Mouse (Mus musculus) liver, embryonic 14.5 days (tissue): Measurements from ENCODE around the gene Exosc5. TPM values are rescaled to one million over a fixed set of nuclear protein-coding genes. Genes with fewer than 3 reads are reported as not detected.

Experiments used
- ATAC-seq: fragments of 200-750 bp; cut with Nextera tagmentation; 2 replicates; pipeline ENCODE4 v1.8.0; 2017; ENCODE audit warnings: moderate number of reproducible peaks, mild to moderate bottlenecking, moderate library complexity; ENCODE audit not compliant: insufficient read depth
- DNase-seq, 3 experiments: peaks; one replicate each; pipeline ENCODE4 v3.0.0-alpha.2; 2012 to 2013; ENCODE audit warnings: low read depth in 3 of 3, low spot score in 3 of 3
- H3K27ac ChIP-seq: fragments of 300-500 bp; sonication (generic); 2 replicates; pipeline ENCODE4 v1.5.1; 2014; ENCODE audit warnings: moderate library complexity, mild to moderate bottlenecking, control low read depth, inconsistent platforms
- H3K27me3 ChIP-seq: fragments of 300-500 bp; sonication (generic); 2 replicates; pipeline ENCODE4 v1.6.1; 2014; ENCODE audit warnings: mild to moderate bottlenecking, low read length, moderate library complexity; ENCODE audit not compliant: control insufficient read depth, insufficient read depth
- H3K36me3 ChIP-seq: fragments of 300-500 bp; sonication (generic); replicated peaks from 2 replicates; pipeline ENCODE4 v1.6.1; 2014; ENCODE audit warnings: low read depth; ENCODE audit not compliant: control insufficient read depth, insufficient read depth
- H3K4me1 ChIP-seq, 2 experiments: fragments of 200-500 bp in 1 of 2; fragments of 300-500 bp in 1 of 2; sonication (generic) in 1 of 2; replicated peaks; 2 replicates each; pipeline ENCODE4 v1.6.1; 2012 to 2014; ENCODE audit warnings: antibody characterized with exemption in 1 of 2, inconsistent platforms in 1 of 2, low read length in 1 of 2; ENCODE audit not compliant: control insufficient read depth in 2 of 2, insufficient read depth in 2 of 2
- H3K4me2 ChIP-seq: fragments of 300-500 bp; sonication (generic); 2 replicates; pipeline ENCODE4 v1.6.1; 2014; ENCODE audit warnings: low read depth, mild to moderate bottlenecking, control low read depth, moderate library complexity
- H3K4me3 ChIP-seq, 2 experiments: fragments of 200-500 bp in 1 of 2; fragments of 300-500 bp in 1 of 2; sonication (generic) in 1 of 2; 2 replicates each; pipeline ENCODE4 v1.5.1; 2012 to 2014; ENCODE audit warnings: low read depth in 2 of 2, low read length in 2 of 2, mild to moderate bottlenecking in 2 of 2, control low read depth in 1 of 2, inconsistent platforms in 1 of 2, moderate library complexity in 1 of 2; ENCODE audit not compliant: insufficient read depth in 1 of 2
- H3K9ac ChIP-seq: fragments of 300-500 bp; sonication (generic); replicated peaks from 2 replicates; pipeline ENCODE4 v1.6.1; 2014; ENCODE audit warnings: mild to moderate bottlenecking, control low read depth, moderate library complexity
- H3K9me3 ChIP-seq: fragments of 300-500 bp; sonication (generic); 2 replicates; pipeline ENCODE4 v1.6.1; 2016; ENCODE audit warnings: low read length, mixed read lengths; ENCODE audit not compliant: control insufficient read depth
- CTCF ChIP-seq: IDR thresholded peaks from 2 replicates; pipeline ENCODE4 v1.5.1; 2016; ENCODE audit warnings: antibody characterized with exemption, low read depth, control low read depth
- EP300 ChIP-seq: IDR thresholded peaks from 2 replicates; pipeline ENCODE4 v1.6.1; 2016; ENCODE audit warnings: antibody characterized with exemption, low read depth
- WGBS: fragments of 180-500 bp; shearing (Covaris S2); extraction: QIAGEN DNeasy Blood & Tissue Kit; methylation state at CpG from one replicate; pipeline ENCODE4 v1.1.7; 2014; ENCODE audit not compliant: insufficient replicate concordance; 5-methylcytosine and 5-hydroxymethylcytosine counted together
- polyA plus RNA-seq, 2 experiments: library from polyadenylated mRNA; depleted of rRNA in 1 of 2; stranded (reverse) in 1 of 2; unstranded in 1 of 2; fragments of >200 nt; fragmentation: Nextera tagmentation in 1 of 2; extraction: Ambion mirVana in 1 of 2; gene quantifications; 2 replicates each; pipeline versions ENCODE4 v1.2.1 to v1.2.3; 2012 to 2014

The Exosc5 gene
- polyA plus RNA-seq, 2 experiments = 33.7 to 48.1 TPM

GRCm38 (mm10) chr7:25674719-25675300 is 15.8 kb downstream of the Exosc5 start, which contains the start of gene Tmem91:
Tmem91 (minus strand) TSS chr7:25675166.
- ATAC-seq = no peak
- Histone ChIP-seq H3K27me3 (peaks cover 21% of the 10 kb centered on the region), H3K27ac (no peak within 1 kb of the TSS), H3K4me2 (peak within 1 kb of the TSS; percentile 66), H3K4me1 (peaks cover under 1 to 7% of the 10 kb centered on the region in 2 experiments), H3K9ac (no peak within 1 kb of the TSS), H3K9me3 (no peaks in the 10 kb centered on the region), H3K36me3 (no peaks in the 10 kb centered on the region), H3K4me3 (peak within 1 kb of the TSS in 1 of 2 experiments; percentile 37; a peak in 2 of 4 replicates)
- 2% methylated on average over 29 of the region's 29 CpGs for WGBS
- TF ChIP-seq CTCF (no peak), EP300 (no peak)
- DNase-seq = no peak

GRCm38 (mm10) chr7:25675405-25675804 is 16.4 kb downstream of the Exosc5 start:
- Histone ChIP-seq H3K4me2 (no peak overlapping the region; the same call in 1 of the 2 replicates), H3K27me3 (peaks cover 21% of the 10 kb centered on the region), H3K9me3 (no peaks in the 10 kb centered on the region), H3K9ac (no peak overlapping the region), H3K4me1 (peaks cover 6 to 11% of the 10 kb centered on the region in 2 experiments), H3K27ac (no peak overlapping the region), H3K36me3 (no peaks in the 10 kb centered on the region), H3K4me3 (no peak overlapping the region)
- ATAC-seq (no peak), DNase-seq (no peak)
- 60% methylated on average over 6 of the region's 6 CpGs for WGBS
- TF ChIP-seq CTCF (no peak), EP300 (no peak)

GRCm38 (mm10) chr7:25676085-25676781 is 17.3 kb downstream of the Exosc5 start:
- 70% methylated on average over 15 of the region's 15 CpGs for whole genome bisulfite sequencing
- TF ChIP-seq EP300 = no peak
- no peak for TF ChIP-seq CTCF
- DNase-seq = no peak

DNA sequence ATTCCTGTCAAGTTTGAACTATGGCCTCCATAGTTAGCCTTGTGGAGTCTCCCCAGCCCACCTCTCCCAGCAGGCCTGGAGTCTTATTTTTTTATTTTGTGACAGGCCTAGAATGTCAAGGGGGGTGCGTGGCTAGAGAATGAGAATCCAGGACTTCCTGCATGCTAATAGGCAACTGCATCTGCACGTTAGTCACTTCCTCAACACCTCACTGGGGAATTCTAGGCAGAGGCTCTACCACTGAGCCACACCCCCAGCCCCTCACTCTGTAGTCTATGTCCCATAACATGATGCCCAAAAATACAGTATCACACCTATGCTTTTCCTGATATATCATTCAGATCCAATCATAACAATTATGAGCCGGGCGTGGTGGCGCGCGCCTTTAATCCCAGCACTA is 18.0 kb downstream of the Exosc5 start:
- Histone ChIP-seq H3K4me2 (no peak overlapping the region), H3K4me1 (peaks cover 15 to 20% of the 10 kb centered on the region in 2 experiments), H3K9ac (no peak overlapping the region), H3K4me3 (no peak overlapping the region), H3K27me3 (peaks cover 21% of the 10 kb centered on the region), H3K27ac (no peak overlapping the region), H3K9me3 (no peaks in the 10 kb centered on the region), H3K36me3 (no peaks in the 10 kb centered on the region)
- WGBS = 82% methylated on average over 7 of the region's 7 CpGs
- TF ChIP-seq CTCF = no peak
- no peak for TF ChIP-seq EP300
- no peak for ATAC-seq
- DNase-seq = no peak

More at GRCm38 (mm10) chr7:25676085-25676781, 17.3 kb downstream of the Exosc5 start:
- ATAC-seq = no peak
- no peak overlapping the region for H3K4me2 ChIP-seq
- peaks cover 8 to 14% of the 10 kb centered on the region in 2 experiments for H3K4me1 ChIP-seq
- no peak overlapping the region for H3K9ac ChIP-seq
- no peak overlapping the region for H3K4me3 ChIP-seq
- H3K27me3 ChIP-seq = peaks cover 21% of the 10 kb centered on the region
- no peak overlapping the region for H3K27ac ChIP-seq
- H3K9me3 ChIP-seq = no peaks in the 10 kb centered on the region
- H3K36me3 ChIP-seq = no peaks in the 10 kb centered on the region

- TF ChIP-seq CTCF (peak; percentile 52), EP300 (no peak)
- H3K9me3 ChIP-seq = no peaks in the 10 kb centered on the region
- ATAC-seq = no peak
- H3K4me3 ChIP-seq = peak overlapping the region; percentile 82 to 89
- peak overlapping the region; percentile 89 for H3K27ac ChIP-seq
- no peaks in the 10 kb centered on the region for H3K36me3 ChIP-seq
- 3% methylated on average over 6 of the region's 6 CpGs for WGBS
- H3K27me3 ChIP-seq = peaks cover 6% of the 10 kb centered on the region
- H3K9ac ChIP-seq = peak overlapping the region; percentile 58
- H3K4me2 ChIP-seq = peak overlapping the region; percentile 87
- H3K4me1 ChIP-seq = peaks cover 36 to 47% of the 10 kb centered on the region in 2 experiments
- no peak for DNase-seq
These were observed 21.0 kb downstream of the Exosc5 start for GRCm38 (mm10) chr7:25679971-25680370.
